Mouse (Mus musculus): ENCODE data around the gene Mroh7. TPM values are rescaled to one million over a fixed set of nuclear protein-coding genes. Genes with fewer than 3 reads are reported as not detected.
"Not testable (repeated sequence)": the region's sequence is repeated elsewhere in the genome, so short reads cannot be mapped to it uniquely, and the experiment has no call there.

The Mroh7 gene
- 1 to 10 TPM; 4.4 to 4.6 (median 4.5) TPM for total RNA-seq (2022)

DNA sequence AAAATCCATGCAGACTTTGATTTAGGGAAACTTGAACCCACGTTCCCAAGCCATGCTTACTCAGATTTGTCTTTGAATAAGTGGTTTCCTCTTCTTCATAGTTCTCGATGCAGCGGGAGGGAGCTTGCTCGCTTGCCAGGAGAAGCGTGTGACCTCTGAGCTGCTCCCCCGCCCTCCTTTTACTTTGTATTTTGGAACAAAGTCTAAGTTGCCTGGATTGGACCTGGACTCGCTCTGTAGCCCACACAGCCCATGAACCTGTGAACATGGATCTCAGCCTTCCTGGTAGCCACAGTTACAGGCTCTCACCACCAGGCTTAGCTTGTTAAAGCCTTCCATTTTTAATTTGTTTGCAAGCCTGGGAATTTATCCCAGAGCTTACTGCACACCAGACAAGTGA is at the start of gene Mroh7:
Gene Mroh7, minus strand, starts transcription at position 112 of the 400 bp plus-strand sequence.
- no peak for DNase-seq (ENCODE audit: low spot score in 2 of 2)

GRCm38 (mm10) chr4:106780045-106780444 is 49.3 kb upstream of the Mroh7 start:
- peak; percentile 46 to 70 for DNase-seq (ENCODE audit: low spot score in 2 of 2)

GRCm38 (mm10) chr4:106778116-106778788 is 47.5 kb upstream of the Mroh7 start:
- peak; percentile 88 to 90 for DNase-seq (ENCODE audit: low spot score in 2 of 2)

DNA sequence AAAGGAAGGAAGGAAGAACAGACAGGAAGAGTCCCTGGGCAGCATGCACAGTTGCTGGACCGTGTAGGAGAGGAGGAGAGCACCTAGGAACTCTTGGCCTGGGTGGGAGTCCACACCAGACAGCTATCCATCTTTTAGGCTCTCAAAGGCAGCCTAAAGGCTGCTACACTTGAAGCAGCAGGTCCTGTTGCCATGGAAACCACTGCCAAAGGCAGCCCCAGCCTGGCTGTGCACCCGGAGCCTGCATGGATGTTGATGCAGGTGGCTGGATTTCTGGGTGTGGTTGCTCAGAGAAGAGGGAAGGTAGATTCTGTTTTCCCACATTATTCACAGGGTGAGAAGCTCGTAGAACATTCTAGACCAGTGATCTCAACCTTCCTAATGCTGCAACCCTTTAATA is 46.3 kb upstream of the Mroh7 start:
- DNase-seq (ENCODE audit: low spot score in 2 of 2), result peak; percentile 70 to 76

DNA sequence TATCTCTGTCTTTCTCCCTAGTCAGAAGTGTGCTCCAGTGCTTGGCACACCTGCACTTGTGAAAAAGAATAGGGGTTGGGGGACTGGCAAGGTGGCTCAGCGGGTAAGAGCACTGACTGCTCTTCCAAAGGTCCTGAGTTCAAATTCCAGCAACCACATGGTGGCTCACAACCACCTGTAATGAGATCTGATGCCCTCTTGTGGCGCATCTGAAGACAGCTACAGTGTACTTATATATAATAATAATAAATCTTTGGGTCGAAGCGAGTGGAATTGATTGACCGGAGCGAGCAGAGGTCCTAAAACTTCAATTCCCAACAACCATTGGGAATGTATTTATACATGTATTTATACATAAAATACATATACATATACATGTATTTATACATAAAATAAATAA is 45.0 kb upstream of the Mroh7 start:
- DNase-seq (ENCODE audit: low spot score in 2 of 2), result not testable (repeated sequence)

GRCm38 (mm10) chr4:106772558-106772957 is 41.8 kb upstream of the Mroh7 start:
- DNase-seq (ENCODE audit: low spot score in 2 of 2), result no peak

GRCm38 (mm10) chr4:106769306-106769705 is 38.6 kb upstream of the Mroh7 start:
- DNase-seq (ENCODE audit: low spot score in 2 of 2), result no peak

GRCm38 (mm10) chr4:106764166-106764565 is 33.4 kb upstream of the Mroh7 start:
- DNase-seq (ENCODE audit: low spot score in 2 of 2), result no peak

DNA sequence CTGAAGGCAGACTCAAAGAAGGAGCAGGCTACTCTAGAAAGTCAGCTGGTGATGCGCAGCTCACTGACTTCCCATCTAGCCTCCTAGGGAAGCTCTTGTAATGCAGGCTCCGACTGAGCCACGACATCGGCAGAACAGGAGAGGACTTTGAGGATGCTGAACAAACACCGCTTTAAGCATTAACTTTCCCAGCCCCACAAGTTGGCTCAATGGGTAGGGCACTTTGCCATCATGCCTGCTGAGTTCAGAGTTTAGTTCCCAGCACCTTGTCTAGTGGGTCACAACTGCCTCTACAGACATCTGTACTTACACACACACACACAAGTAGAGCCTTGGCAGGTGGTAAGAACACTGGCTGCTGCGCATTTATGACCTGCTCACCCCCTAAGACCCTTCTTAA is 21.0 kb upstream of the Mroh7 start:
- no peak for DNase-seq (ENCODE audit: low spot score in 2 of 2)

DNA sequence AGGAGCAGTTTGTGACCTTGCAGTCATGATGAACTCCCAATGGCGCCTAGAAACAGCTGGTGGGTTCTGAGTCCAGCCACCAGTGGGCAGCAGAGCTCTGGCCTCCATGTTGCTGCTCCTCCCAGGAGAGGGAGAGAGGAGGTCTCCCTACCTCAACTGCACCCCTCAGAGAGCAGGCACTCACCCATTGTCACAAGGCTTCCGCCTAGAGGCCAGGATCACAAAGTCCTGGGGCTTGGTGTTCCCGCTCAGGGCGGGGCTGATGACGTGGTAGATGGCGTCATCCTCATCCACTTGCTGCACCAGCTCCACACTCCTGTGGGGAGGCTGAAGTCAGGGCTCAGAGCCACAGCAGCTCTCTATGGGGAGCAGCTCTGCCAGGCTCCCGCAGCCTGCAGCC is 19.0 kb upstream of the Mroh7 start:
- DNase-seq (ENCODE audit: low spot score in 2 of 2), result peak; percentile 84 to 86

- DNase-seq (ENCODE audit: low spot score in 2 of 2), result no peak
Measured at GRCm38 (mm10) chr4:106747001-106747580, 16.4 kb upstream of the Mroh7 start.

DNA sequence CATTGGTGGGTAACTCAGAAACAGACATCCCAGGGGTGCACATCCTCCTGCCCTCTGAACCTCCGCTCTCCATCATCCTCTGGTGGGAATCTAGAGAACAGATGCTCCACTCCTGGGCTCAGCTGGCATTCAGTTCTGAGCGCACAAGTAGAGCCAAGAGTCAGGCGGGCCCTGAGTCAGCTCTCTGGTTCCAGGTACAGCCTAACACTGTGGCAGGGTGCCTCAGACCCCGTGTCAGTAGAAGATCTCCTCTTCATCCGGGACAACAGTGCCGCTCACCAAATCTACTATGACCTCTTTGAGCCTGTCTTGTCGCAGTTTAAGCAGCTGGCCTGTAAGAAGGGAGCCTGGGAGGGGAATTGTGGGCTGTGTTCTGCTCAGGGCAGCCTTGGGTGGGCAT is 15.1 kb upstream of the Mroh7 start:
- no peak for DNase-seq (ENCODE audit: low spot score in 2 of 2)

DNA sequence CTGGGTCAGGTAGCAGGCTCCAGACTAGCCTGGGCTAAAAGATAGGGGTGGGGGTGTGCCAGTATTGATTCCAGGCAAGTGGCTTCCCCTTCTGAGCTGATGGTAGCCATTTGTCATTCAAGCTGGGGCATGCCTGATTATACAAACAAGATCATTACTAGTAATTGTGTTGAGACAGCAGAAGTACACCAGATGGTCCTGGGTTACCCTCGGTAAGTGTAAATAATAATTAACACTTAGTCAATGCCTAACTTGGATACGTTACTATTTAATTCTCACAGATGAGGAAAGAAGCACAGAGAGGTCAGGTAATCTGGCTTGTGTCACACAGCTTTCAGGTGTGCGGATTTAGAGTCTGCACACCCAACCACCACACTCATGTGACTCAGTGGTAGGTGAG is 7.2 kb upstream of the Mroh7 start:
- no peak for DNase-seq (ENCODE audit: low spot score in 2 of 2)

- not testable (repeated sequence) for DNase-seq (ENCODE audit: low spot score in 2 of 2)
Measured at GRCm38 (mm10) chr4:106736884-106737283, 6.2 kb upstream of the Mroh7 start.

DNA sequence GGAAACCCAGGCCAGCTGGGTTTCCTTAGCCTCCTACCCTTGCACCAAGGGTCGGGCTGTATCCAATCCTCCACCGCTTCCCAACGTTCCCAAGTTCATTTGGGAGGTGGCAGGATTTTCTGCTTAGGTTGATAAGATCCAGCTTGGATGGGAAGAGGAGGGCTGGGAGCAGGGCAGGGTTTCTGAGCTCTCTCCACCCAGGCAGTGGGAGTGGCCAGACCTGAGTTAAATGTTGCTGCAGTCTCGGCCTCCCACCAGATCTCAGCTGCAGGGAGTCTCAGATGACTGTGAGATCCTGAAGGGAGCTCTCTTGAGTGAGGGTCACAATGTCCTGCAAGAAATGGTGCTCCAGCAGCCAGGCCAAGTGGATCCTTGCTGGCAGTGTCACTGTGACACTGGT is 2.9 kb upstream of the Mroh7 start, which contains the start of gene Fam151a:
Gene Fam151a, plus strand, starts transcription at position 254 of the 400 bp plus-strand sequence.
- no peak for DNase-seq (ENCODE audit: low spot score in 2 of 2)

- no peak for DNase-seq (ENCODE audit: low spot score in 2 of 2)
Measured at GRCm38 (mm10) chr4:106720631-106721030, 10.1 kb downstream of the Mroh7 start.

DNA sequence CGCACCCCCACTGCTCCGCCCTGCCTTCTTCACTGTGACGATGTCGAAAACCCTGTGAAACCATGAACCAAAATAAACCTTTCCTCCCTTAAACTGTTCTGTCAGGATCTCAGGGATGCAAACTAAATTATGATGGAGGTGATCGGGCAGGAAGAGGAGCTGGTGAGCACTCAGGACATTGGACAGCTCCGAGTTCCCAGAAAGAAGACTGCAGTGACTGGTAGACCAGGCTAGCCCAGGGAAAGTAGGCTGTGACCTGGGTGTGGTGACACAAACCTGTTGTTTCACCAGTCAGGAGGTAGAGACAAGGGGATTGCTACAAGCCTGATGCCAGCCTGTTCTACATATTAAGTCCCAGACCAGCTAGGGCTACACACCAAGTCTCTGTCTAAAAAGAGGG is 17.1 kb downstream of the Mroh7 start:
- no peak for DNase-seq (ENCODE audit: low spot score in 2 of 2)

GRCm38 (mm10) chr4:106708408-106708807 is 22.3 kb downstream of the Mroh7 start:
- DNase-seq (ENCODE audit: low spot score in 2 of 2), result peak; percentile 55 to 86

DNA sequence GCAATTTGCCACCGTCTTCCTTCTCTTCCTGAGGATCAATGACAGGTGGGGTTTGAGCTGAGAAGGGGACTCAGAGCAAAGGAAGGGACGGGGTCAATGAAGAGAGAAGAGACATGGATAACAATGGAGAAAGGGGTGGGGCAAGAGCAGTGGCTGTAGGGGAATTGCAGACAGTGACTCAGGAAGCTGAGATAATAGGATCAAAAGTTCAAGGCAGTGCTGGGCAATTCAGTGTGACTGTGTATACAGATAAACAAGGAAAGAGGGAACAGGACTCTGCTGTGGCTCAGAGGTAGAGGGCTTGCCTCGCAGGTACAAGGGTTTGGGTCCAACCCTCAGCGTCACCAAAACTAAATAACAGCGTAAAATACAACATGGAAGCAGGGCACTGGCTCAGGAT is 22.8 kb downstream of the Mroh7 start:
- DNase-seq (ENCODE audit: low spot score in 2 of 2), result no peak

DNA sequence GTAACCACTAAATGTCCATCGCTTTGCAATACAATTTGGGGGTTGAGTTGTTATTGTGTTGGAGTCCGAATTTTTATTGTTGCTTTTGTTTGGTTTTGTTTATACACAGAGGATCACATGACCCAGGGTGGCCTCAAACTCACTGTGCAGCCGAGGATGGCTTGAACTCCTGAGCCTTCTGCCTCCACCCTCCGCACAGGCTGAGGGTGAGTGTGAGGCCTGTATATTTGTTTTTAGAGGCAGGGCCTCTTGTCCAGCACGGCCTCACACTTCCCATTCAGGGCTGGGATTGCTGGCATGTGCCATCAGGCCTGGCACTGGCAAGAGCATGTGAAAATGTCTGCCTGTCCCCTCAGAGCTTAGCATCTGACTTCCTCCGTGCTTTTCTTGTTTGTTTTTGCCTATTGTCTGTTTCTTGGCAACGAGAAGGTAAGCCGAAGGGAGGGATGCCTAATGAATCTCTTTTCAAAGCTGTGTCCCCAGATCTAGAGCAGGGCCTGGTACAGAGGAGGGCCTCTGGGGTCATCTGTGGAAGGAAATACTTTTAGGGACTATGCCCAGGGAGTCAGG is 25.5 kb downstream of the Mroh7 start:
- DNase-seq (ENCODE audit: low spot score in 2 of 2), result no peak

- peak; percentile 66 to 68 for DNase-seq (ENCODE audit: low spot score in 2 of 2)
Measured at GRCm38 (mm10) chr4:106704416-106704815, 26.3 kb downstream of the Mroh7 start.

- no peak for DNase-seq (ENCODE audit: low spot score in 2 of 2)
Measured at GRCm38 (mm10) chr4:106703956-106704355, 26.8 kb downstream of the Mroh7 start.

DNA sequence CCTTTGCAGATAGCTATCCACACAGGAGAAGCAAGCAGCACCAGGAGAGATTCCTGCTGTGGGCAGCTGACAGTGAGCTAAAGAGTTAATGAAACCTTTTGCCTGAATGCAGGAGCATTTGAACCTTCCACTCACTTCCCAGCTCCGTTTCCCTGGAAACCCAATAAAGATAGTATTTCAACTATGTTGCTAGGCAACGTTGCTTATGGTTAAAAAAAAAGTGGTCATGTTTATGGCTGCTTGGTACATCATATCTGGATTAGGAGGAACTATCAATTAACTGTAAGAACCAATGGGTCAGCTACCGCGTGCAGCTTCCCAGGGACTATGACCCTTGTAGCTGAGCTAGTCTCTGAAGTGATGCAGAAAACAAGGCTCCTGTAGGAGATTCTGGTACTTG is 29.9 kb downstream of the Mroh7 start:
- peak in 1 of 2 experiments; percentile 34 for DNase-seq (ENCODE audit: low spot score in 2 of 2)

All from layer of hippocampus, adult 8-10 months (tissue).